Mouse (Mus musculus) intestine, embryonic 16.5 days (tissue): ENCODE data around the gene Trub1. TPM values are rescaled to one million over a fixed set of nuclear protein-coding genes. Genes with fewer than 3 reads are reported as not detected.

ENCODE experiments used
- ATAC-seq: fragments of 200-750 bp; cut with Nextera tagmentation; 2 replicates; pipeline ENCODE4 v1.8.0; 2017; ENCODE audit warnings: moderate TSS enrichment, moderate library complexity
- H3K27ac ChIP-seq: fragments of 300-500 bp; sonication (generic); 2 replicates; pipeline ENCODE4 v1.5.1; 2014; ENCODE audit warnings: mild to moderate bottlenecking, low read length
- H3K27me3 ChIP-seq: fragments of 300-500 bp; sonication (generic); replicated peaks from 2 replicates; pipeline ENCODE4 v1.6.1; 2014; ENCODE audit warnings: low read length, control low read depth, mixed read lengths; ENCODE audit not compliant: control insufficient read depth, insufficient read depth
- H3K36me3 ChIP-seq: fragments of 300-500 bp; sonication (generic); 2 replicates; pipeline ENCODE4 v1.6.1; 2014; ENCODE audit warnings: low read length, control low read depth; ENCODE audit not compliant: control insufficient read depth, insufficient read depth
- H3K4me1 ChIP-seq: fragments of 300-500 bp; sonication (generic); 2 replicates; pipeline ENCODE4 v1.6.1; 2014; ENCODE audit warnings: low read length, control low read depth, mixed read lengths; ENCODE audit not compliant: control insufficient read depth, insufficient read depth
- H3K4me2 ChIP-seq: fragments of 300-500 bp; sonication (generic); 2 replicates; pipeline ENCODE4 v1.6.1; 2014; ENCODE audit warnings: low read depth, low read length, control low read depth
- H3K4me3 ChIP-seq: fragments of 300-500 bp; sonication (generic); 2 replicates; pipeline ENCODE4 v1.5.1; 2014; ENCODE audit warnings: mild to moderate bottlenecking, low read length
- H3K9ac ChIP-seq: fragments of 300-500 bp; sonication (generic); 2 replicates; pipeline ENCODE4 v1.6.1; 2014; ENCODE audit warnings: low read depth, low read length
- H3K9me3 ChIP-seq: fragments of 300-500 bp; sonication (generic); 2 replicates; pipeline ENCODE4 v1.6.1; 2016; ENCODE audit warnings: low read length, control low read depth; ENCODE audit not compliant: control insufficient read depth
- WGBS: fragments of 180-500 bp; shearing (Covaris S2); extraction: QIAGEN DNeasy Blood & Tissue Kit; methylation state at CpG from one replicate; pipeline ENCODE4 v1.1.7; 2014; 5-methylcytosine and 5-hydroxymethylcytosine counted together
- polyA plus RNA-seq: library from polyadenylated mRNA; unstranded; fragments of >200 nt; fragmentation: Nextera tagmentation; extraction: Ambion mirVana; gene quantifications from 2 replicates; pipeline ENCODE4 v1.2.1, GENCODE M21; 2015

Trub1 gene
- polyA plus RNA-seq, 1 experiment from 2014 or later, result 19.8 TPM

- no peaks in the 10 kb centered on the region for H3K9me3 ChIP-seq
- ATAC-seq, result no peak
- no peak overlapping the region for H3K4me3 ChIP-seq
- no peak overlapping the region for H3K27ac ChIP-seq
- H3K9ac ChIP-seq, result no peak overlapping the region
- H3K27me3 ChIP-seq, result no peaks in the 10 kb centered on the region
- 61% methylated on average over 17 of the region's 17 CpGs for WGBS
- H3K36me3 ChIP-seq, result no peaks in the 10 kb centered on the region
- H3K4me2 ChIP-seq, result 0 out of 2 replicates have a peak overlapping the region, but pooled peaks have one; percentile 5
- no peaks in the 10 kb centered on the region for H3K4me1 ChIP-seq
Measured at GRCm38 (mm10) chr19:57523363-57523762, 70.7 kb downstream of the Trub1 start.

- Histone ChIP-seq H3K36me3 (no peaks in the 10 kb centered on the region), H3K9ac (no peak overlapping the region)
Measured at GRCm38 (mm10) chr19:57525693-57526092, 73.0 kb downstream of the Trub1 start.

GRCm38 (mm10) chr19:57530212-57530611 is 77.5 kb downstream of the Trub1 start:
- Histone ChIP-seq H3K4me1 (no peaks in the 10 kb centered on the region), H3K4me2 (no peak overlapping the region), H3K27ac (no peak overlapping the region), H3K27me3 (no peaks in the 10 kb centered on the region), H3K9me3 (no peaks in the 10 kb centered on the region), H3K36me3 (no peaks in the 10 kb centered on the region), H3K9ac (no peak overlapping the region), H3K4me3 (no peak overlapping the region)
- 79% methylated on average over 4 of the region's 4 CpGs for WGBS
- ATAC-seq, result no peak

More at GRCm38 (mm10) chr19:57525693-57526092, 73.0 kb downstream of the Trub1 start:
- Histone ChIP-seq H3K9me3 (no peaks in the 10 kb centered on the region), H3K4me3 (no peak overlapping the region), H3K27ac (no peak overlapping the region), H3K4me1 (no peaks in the 10 kb centered on the region), H3K4me2 (no peak overlapping the region), H3K27me3 (no peaks in the 10 kb centered on the region)
- ATAC-seq, result no peak
- 69% methylated on average over 2 of the region's 2 CpGs for WGBS

GRCm38 (mm10) chr19:57534262-57534661 is 81.5 kb downstream of the Trub1 start:
- Histone ChIP-seq H3K9me3 (no peaks in the 10 kb centered on the region), H3K27ac (no peak overlapping the region), H3K9ac (no peak overlapping the region), H3K36me3 (no peaks in the 10 kb centered on the region), H3K4me3 (no peak overlapping the region), H3K27me3 (no peaks in the 10 kb centered on the region), H3K4me2 (no peak overlapping the region), H3K4me1 (peaks cover 11% of the 10 kb centered on the region)
- 60% methylated on average over 7 of the region's 7 CpGs for WGBS
- no peak for ATAC-seq

- no peak overlapping the region for H3K27ac ChIP-seq
- peaks cover 11% of the 10 kb centered on the region for H3K4me1 ChIP-seq
- H3K4me3 ChIP-seq, result no peak overlapping the region
- H3K36me3 ChIP-seq, result no peaks in the 10 kb centered on the region
- ATAC-seq, result no peak
- H3K27me3 ChIP-seq, result no peaks in the 10 kb centered on the region
- H3K9ac ChIP-seq, result no peak overlapping the region
- H3K4me2 ChIP-seq, result no peak overlapping the region
- H3K9me3 ChIP-seq, result no peaks in the 10 kb centered on the region
- WGBS, result 64% methylated on average over 5 of the region's 5 CpGs
Measured at GRCm38 (mm10) chr19:57536512-57536911, 83.8 kb downstream of the Trub1 start.

- no peak overlapping the region for H3K4me3 ChIP-seq
- H3K9ac ChIP-seq, result no peak overlapping the region
- H3K27me3 ChIP-seq, result no peaks in the 10 kb centered on the region
- no peaks in the 10 kb centered on the region for H3K36me3 ChIP-seq
- 0 out of 2 replicates have a peak overlapping the region, but pooled peaks have one; percentile 13 for H3K4me2 ChIP-seq
- peaks cover 11% of the 10 kb centered on the region for H3K4me1 ChIP-seq
- no peaks in the 10 kb centered on the region for H3K9me3 ChIP-seq
- ATAC-seq, result peak; percentile 92
- peak overlapping the region; percentile 43 for H3K27ac ChIP-seq
- 38% methylated on average over 7 of the region's 7 CpGs for WGBS
Measured at GRCm38 (mm10) chr19:57537510-57538182, 84.9 kb downstream of the Trub1 start.

GRCm38 (mm10) chr19:57540118-57540517 is 87.4 kb downstream of the Trub1 start:
- no peaks in the 10 kb centered on the region for H3K9me3 ChIP-seq
- no peak overlapping the region for H3K4me3 ChIP-seq
- no peak overlapping the region for H3K4me2 ChIP-seq
- peaks cover 13% of the 10 kb centered on the region for H3K4me1 ChIP-seq
- no peak for ATAC-seq
- no peak overlapping the region for H3K27ac ChIP-seq
- H3K27me3 ChIP-seq, result no peaks in the 10 kb centered on the region
- no peaks in the 10 kb centered on the region for H3K36me3 ChIP-seq
- no peak overlapping the region for H3K9ac ChIP-seq
- WGBS, result 92% methylated on average over 11 of the region's 11 CpGs

Other genes starting within 250 kb of the Trub1 start
- gene Ablim1, start 138.0 kb upstream of the Trub1 start, polyA plus RNA-seq, result 29.2 and 32.0 TPM in 2 replicates
- 9.9 and 11.8 TPM in 2 replicates for gene Fam160b1, start 92.2 kb upstream of the Trub1 start, polyA plus RNA-seq
- 2.8 and 3.3 TPM in 2 replicates for gene Atrnl1, start 158.1 kb downstream of the Trub1 start, polyA plus RNA-seq